Mouse (Mus musculus) kidney, adult 2 months (tissue): Measurements from ENCODE around the gene Gm10491. TPM values are rescaled to one million over a fixed set of nuclear protein-coding genes. Genes with fewer than 3 reads are reported as not detected.
"Not testable (repeated sequence)": the region's sequence is repeated elsewhere in the genome, so short reads cannot be mapped to it uniquely, and the experiment has no call there.

ENCODE experiments used
- DNase-seq: peaks from one replicate; pipeline ENCODE4 v3.0.0; 2021
- H3K27ac ChIP-seq: fragments of 200-500 bp; 2 replicates; pipeline ENCODE4 v1.5.1; 2012; ENCODE audit warnings: low read depth, low read length, control low read depth, inconsistent platforms; ENCODE audit not compliant: insufficient read depth
- H3K27me3 ChIP-seq: fragments of 200-500 bp; replicated peaks from 2 replicates; pipeline ENCODE4 v1.6.1; 2012; ENCODE audit warnings: mild to moderate bottlenecking, moderate library complexity, low read length, inconsistent platforms; ENCODE audit not compliant: control insufficient read depth, insufficient read depth
- H3K36me3 ChIP-seq: fragments of 200-500 bp; 2 replicates; pipeline ENCODE4 v1.6.1; 2012; ENCODE audit warnings: mild to moderate bottlenecking, moderate library complexity, low read length, inconsistent platforms; ENCODE audit not compliant: control insufficient read depth, insufficient read depth
- H3K4me1 ChIP-seq: fragments of 200-500 bp; 2 replicates; pipeline ENCODE4 v1.6.1; 2011; ENCODE audit warnings: low read length; ENCODE audit not compliant: control insufficient read depth, insufficient read depth
- H3K4me3 ChIP-seq: fragments of 200-500 bp; 2 replicates; pipeline ENCODE4 v1.5.1; 2011; ENCODE audit warnings: mild to moderate bottlenecking, low read depth, low read length, control low read depth; ENCODE audit not compliant: insufficient read depth
- CTCF ChIP-seq: fragments of 200-500 bp; conservative IDR thresholded peaks from 2 replicates; pipeline ENCODE4 v1.5.1; 2011; ENCODE audit warnings: low read depth, mild to moderate bottlenecking, control low read depth, low read length, moderate library complexity, mixed read lengths; ENCODE audit not compliant: insufficient read depth, insufficient read length
- POLR2A ChIP-seq: fragments of 200-500 bp; IDR thresholded peaks from one replicate; pipeline ENCODE4 v1.6.1; 2011; ENCODE audit warnings: low read depth, low read length, control low read depth
- WGBS: fragments of 180-500 bp; shearing (Covaris S2); methylation state at CpG from one replicate; pipeline ENCODE4 v1.1.7; 2018; 5-methylcytosine and 5-hydroxymethylcytosine counted together
- polyA plus RNA-seq: library from polyadenylated mRNA; depleted of rRNA; stranded (reverse); fragments of >200 nt; gene quantifications from 2 replicates; pipeline ENCODE4 v1.2.3, GENCODE M21; 2012

Gm10491 gene
- polyA plus RNA-seq, 1 experiment = not detected

- whole genome bisulfite sequencing = 24% methylated on average over 16 of the region's 19 CpGs
- no peak within 1 kb of the TSS for H3K27ac ChIP-seq
- no peaks in the 10 kb centered on the region for H3K4me1 ChIP-seq
- DNase-seq = no peak
- TF ChIP-seq CTCF (no peak), POLR2A (no peak)
- no peaks in the 10 kb centered on the region for H3K36me3 ChIP-seq
- H3K27me3 ChIP-seq = no peaks in the 10 kb centered on the region
- no peak within 1 kb of the TSS for H3K4me3 ChIP-seq
Observed at GRCm38 (mm10) chrX:7928270-7928790, 20.7 kb upstream of the Gm10491 start, which contains the start of gene Eras. Eras (minus strand) TSS chrX:7928607.

GRCm38 (mm10) chrX:7927116-7927515 is 19.5 kb upstream of the Gm10491 start:
- H3K27ac ChIP-seq = no peak overlapping the region
- H3K36me3 ChIP-seq = no peaks in the 10 kb centered on the region
- WGBS = 43% methylated on average over 10 of the region's 10 CpGs
- no peak for DNase-seq
- TF ChIP-seq CTCF (no peak), POLR2A (no peak)
- no peak overlapping the region for H3K4me3 ChIP-seq
- no peaks in the 10 kb centered on the region for H3K4me1 ChIP-seq
- no peaks in the 10 kb centered on the region for H3K27me3 ChIP-seq

- DNase-seq = no peak
- 85% methylated on average over 6 of the region's 6 CpGs for WGBS
- H3K27me3 ChIP-seq = no peaks in the 10 kb centered on the region
Observed at GRCm38 (mm10) chrX:7926266-7926665, 18.6 kb upstream of the Gm10491 start.

GRCm38 (mm10) chrX:7922032-7922431 is 14.4 kb upstream of the Gm10491 start:
- 0 out of 2 replicates have a peak overlapping the region, but pooled peaks have one; percentile 8 for H3K4me3 ChIP-seq
- no peak overlapping the region for H3K27ac ChIP-seq
- TF ChIP-seq POLR2A = no peak
- no peak for DNase-seq
- under 1% methylated on average over 44 of the region's 48 CpGs for WGBS
- H3K36me3 ChIP-seq = no peaks in the 10 kb centered on the region
- H3K4me1 ChIP-seq = no peaks in the 10 kb centered on the region
- no peaks in the 10 kb centered on the region; the same call in 1 of the 2 replicates for H3K27me3 ChIP-seq

More at GRCm38 (mm10) chrX:7926266-7926665, 18.6 kb upstream of the Gm10491 start:
- H3K4me3 ChIP-seq = no peak overlapping the region
- H3K27ac ChIP-seq = no peak overlapping the region
- H3K36me3 ChIP-seq = no peaks in the 10 kb centered on the region
- no peaks in the 10 kb centered on the region for H3K4me1 ChIP-seq
- TF ChIP-seq POLR2A (no peak), CTCF (no peak)

- no peak for TF ChIP-seq POLR2A
- TF ChIP-seq CTCF = no peak
- no peaks in the 10 kb centered on the region; the same call in 1 of the 2 replicates for H3K27me3 ChIP-seq
- no peak within 1 kb of the TSS for H3K27ac ChIP-seq
- no peak within 1 kb of the TSS for H3K4me3 ChIP-seq
- H3K4me1 ChIP-seq = no peaks in the 10 kb centered on the region
- WGBS = 19% methylated on average over 21 of the region's 40 CpGs
- DNase-seq = no peak
- H3K36me3 ChIP-seq = no peaks in the 10 kb centered on the region
Observed at GRCm38 (mm10) chrX:7919601-7920383, 12.2 kb upstream of the Gm10491 start, which contains the start of gene Pcsk1n. Pcsk1n (plus strand) TSS chrX:7919822.

GRCm38 (mm10) chrX:7917960-7918359 is 10.3 kb upstream of the Gm10491 start:
- not testable (repeated sequence) for H3K27ac ChIP-seq, DNase-seq, H3K4me3 ChIP-seq, H3K27me3 ChIP-seq, H3K4me1 ChIP-seq, H3K36me3 ChIP-seq
- WGBS = 79% methylated on average over 6 of the region's 6 CpGs
- TF ChIP-seq CTCF = 0 out of 2 replicates have a peak, but pooled peaks have one; percentile 14

- peak; percentile 32 for DNase-seq
- WGBS = 2% methylated on average over 3 of the region's 3 CpGs
- not testable (repeated sequence) for H3K36me3 ChIP-seq, H3K27ac ChIP-seq, H3K27me3 ChIP-seq, H3K4me1 ChIP-seq, H3K4me3 ChIP-seq
- peak; percentile 17; the same call in 1 of the 2 replicates for TF ChIP-seq CTCF
Observed at GRCm38 (mm10) chrX:7915669-7916068, 8.0 kb upstream of the Gm10491 start.
